8 mouse cellular contexts compared by ENCODE assay signal in genomic region chr10:8885630-8886527, GRCm38 (mm10). TPM values are rescaled to one million over a fixed set of nuclear protein-coding genes. Genes with fewer than 3 reads are reported as not detected.
A peak's percentile ranks its signal among the peaks of the same experiment; 100 is the strongest.
DNase-seq lines count a peak whose midpoint lies in the region; ATAC-seq and TF ChIP-seq lines count a peak whose summit lies in the region.

TSS of gene Sash1 (minus strand) at chr10:8886070.

- DNase-seq in brain, adult 2 months (ENCODE audit: low read depth, low spot score): peak; percentile 88
- peak; percentile 95 for DNase-seq in embryonic facial prominence, embryonic 14.5 days (ENCODE audit: low spot score)
- DNase-seq in heart, adult 9 months (ENCODE audit: low spot score in 2 of 2): peak; percentile 90 to 91
- DNase-seq in kidney, adult 9 months: peak; percentile 93
- peak; percentile 89 for DNase-seq in midbrain, embryonic 14.5 days
- peak; percentile 3 to 16 for DNase-seq in spleen, adult 2 months (ENCODE audit: low read depth in 1 of 2, low spot score in 2 of 2)

- ATAC-seq in embryonic facial prominence, embryonic 14.5 days (ENCODE audit: low read depth): peak; percentile 94
- peak; percentile 95 for ATAC-seq in limb, embryonic 13.5 days (ENCODE audit: low FRiP score, low read depth)
- ATAC-seq in midbrain, embryonic 14.5 days (ENCODE audit: low FRiP score, low TSS enrichment): peak; percentile 90
- ATAC-seq in activated CD4-positive, CD25-positive, alpha-beta regulatory T cell, adult 4 months: no peak

- peaks cover 23% of the 10 kb centered on the region for H3K4me1 ChIP-seq in embryonic facial prominence, embryonic 14.5 days (ENCODE audit: control insufficient read depth, insufficient read depth, low read length)
- H3K4me1 ChIP-seq in limb, embryonic 13.5 days: peaks cover 42% of the 10 kb centered on the region
- 0 out of 2 replicates have a peak, but pooled peaks cover 7% of the 10 kb centered on the region for H3K4me1 ChIP-seq in midbrain, embryonic 14.5 days (ENCODE audit: control insufficient read depth, insufficient read depth, low read length)
- H3K4me1 ChIP-seq in spleen, adult 2 months (ENCODE audit: control insufficient read depth, insufficient read depth, insufficient read length): no peaks in the 10 kb centered on the region; the same call in 1 of the 2 replicates

- no peaks in the 10 kb centered on the region for H3K27me3 ChIP-seq in embryonic facial prominence, embryonic 14.5 days (replicated peaks; ENCODE audit: control insufficient read depth, insufficient read depth, low read length)
- no peaks in the 10 kb centered on the region for H3K27me3 ChIP-seq in limb, embryonic 13.5 days
- H3K27me3 ChIP-seq in midbrain, embryonic 14.5 days (ENCODE audit: control insufficient read depth, insufficient read depth, low read length): no peaks in the 10 kb centered on the region
- H3K27me3 ChIP-seq in spleen, adult 2 months (ENCODE audit: control insufficient read depth, insufficient read depth, low read length): peaks cover 2% of the 10 kb centered on the region; the same call in 1 of the 2 replicates

- WGBS in embryonic facial prominence, embryonic 14.5 days: under 1% methylated on average over 50 of the region's 80 CpGs
- under 1% methylated on average over 80 of the region's 80 CpGs for WGBS in limb, embryonic 13.5 days
- WGBS in midbrain, embryonic 14.5 days: under 1% methylated on average over 80 of the region's 80 CpGs
- WGBS in spleen, adult 2 months: under 1% methylated on average over 70 of the region's 80 CpGs

- no peak for TF ChIP-seq CTCF in spleen, adult 2 months (IDR thresholded peaks at IDR 0.05; ENCODE audit: extremely low read depth, insufficient read depth, insufficient read length, insufficient replicate concordance)

- H3K9me3 ChIP-seq in embryonic facial prominence, embryonic 14.5 days (ENCODE audit: control insufficient read depth, low read length): no peaks in the 10 kb centered on the region
- no peaks in the 10 kb centered on the region for H3K9me3 ChIP-seq in limb, embryonic 13.5 days
- no peaks in the 10 kb centered on the region for H3K9me3 ChIP-seq in midbrain, embryonic 14.5 days (ENCODE audit: control insufficient read depth, low read length)

- no peak for TF ChIP-seq POLR2A in spleen, adult 2 months (IDR thresholded peaks at IDR 0.05; ENCODE audit: low read depth, low read length)

- H3K4me3 ChIP-seq in embryonic facial prominence, embryonic 14.5 days (ENCODE audit: low read depth, low read length): peak within 1 kb of the TSS; percentile 86
- peak within 1 kb of the TSS; percentile 81 for H3K4me3 ChIP-seq in limb, embryonic 13.5 days
- H3K4me3 ChIP-seq in midbrain, embryonic 14.5 days (replicated peaks; ENCODE audit: low read depth, low read length): peak within 1 kb of the TSS; percentile 62
- peak within 1 kb of the TSS; percentile 60 for H3K4me3 ChIP-seq in spleen, adult 2 months (ENCODE audit: extremely low read depth, insufficient read depth, insufficient read length)

- H3K4me2 ChIP-seq in embryonic facial prominence, embryonic 14.5 days (ENCODE audit: low read depth, low read length): peak within 1 kb of the TSS; percentile 75
- H3K4me2 ChIP-seq in limb, embryonic 13.5 days (replicated peaks): peak within 1 kb of the TSS; percentile 77
- H3K4me2 ChIP-seq in midbrain, embryonic 14.5 days (ENCODE audit: low read length): peak within 1 kb of the TSS; percentile 92

- H3K27ac ChIP-seq in embryonic facial prominence, embryonic 14.5 days (replicated peaks; ENCODE audit: low read depth, low read length): peak within 1 kb of the TSS; percentile 94
- peak within 1 kb of the TSS; percentile 96 for H3K27ac ChIP-seq in limb, embryonic 13.5 days
- H3K27ac ChIP-seq in midbrain, embryonic 14.5 days (replicated peaks; ENCODE audit: low read depth, low read length): peak within 1 kb of the TSS; percentile 85
- peak within 1 kb of the TSS; percentile 76 for H3K27ac ChIP-seq in spleen, adult 2 months (ENCODE audit: insufficient read depth, low read length)

- H3K36me3 ChIP-seq in embryonic facial prominence, embryonic 14.5 days (ENCODE audit: control insufficient read depth, insufficient read depth, low read length): no peaks in the 10 kb centered on the region
- no peaks in the 10 kb centered on the region for H3K36me3 ChIP-seq in limb, embryonic 13.5 days
- no peaks in the 10 kb centered on the region for H3K36me3 ChIP-seq in midbrain, embryonic 14.5 days (ENCODE audit: control insufficient read depth, insufficient read depth, low read length)
- H3K36me3 ChIP-seq in spleen, adult 2 months (ENCODE audit: control insufficient read depth, insufficient read depth, low read length): no peaks in the 10 kb centered on the region

- H3K9ac ChIP-seq in embryonic facial prominence, embryonic 14.5 days (ENCODE audit: low read depth, low read length): peak within 1 kb of the TSS; percentile 88
- peak within 1 kb of the TSS; percentile 89 for H3K9ac ChIP-seq in limb, embryonic 13.5 days
- H3K9ac ChIP-seq in midbrain, embryonic 14.5 days (replicated peaks; ENCODE audit: low read length): peak within 1 kb of the TSS; percentile 58

RNA-seq across cellular contexts. Expression of gene Sash1, which starts in this region (rescaled TPM):
- 6.2 and 7.0 TPM in 2 replicates for polyA plus RNA-seq in embryonic facial prominence, embryonic 14.5 days (2014; fragmentation: Nextera tagmentation; extraction: Ambion mirVana)
- 6.5 TPM in 2 replicates for polyA plus RNA-seq in limb, embryonic 13.5 days (2015; fragmentation: Nextera tagmentation; extraction: Ambion mirVana)
- polyA plus RNA-seq in midbrain, embryonic 14.5 days (2014; fragmentation: Nextera tagmentation; extraction: Ambion mirVana): 3.9 and 4.8 TPM in 2 replicates
- polyA plus RNA-seq in spleen, adult 2 months (2012; rRNA removed): 9.8 and 12.5 TPM in 2 replicates
- polyA plus RNA-seq in activated CD4-positive, CD25-positive, alpha-beta regulatory T cell, adult 4 months (2017; shearing (Covaris generic)): under 1 TPM in 1 of 2 experiments, not detected in 1; 0.24 TPM

Comparison
In these comparisons a context has a peak if more than half of its experiments do, and no peak if none do; other contexts are left out.
1. DNase-seq: peak in every context shown above with its lines; median percentile 95 in embryonic facial prominence, embryonic 14.5 days; 93 in kidney, adult 9 months; 90 in heart, adult 9 months; 89 in midbrain, embryonic 14.5 days; 88 in brain, adult 2 months; 10 in spleen, adult 2 months.